Mouse (Mus musculus) right cerebral cortex, adult 2 months (tissue): ENCODE measurements around the gene Arrdc5.

Experiments used
- DNase-seq, 2 experiments: peaks; one replicate each; pipeline ENCODE4 v3.0.0; 2021 to 2022; ENCODE audit warnings: low spot score in 2 of 2

The Arrdc5 gene

DNA sequence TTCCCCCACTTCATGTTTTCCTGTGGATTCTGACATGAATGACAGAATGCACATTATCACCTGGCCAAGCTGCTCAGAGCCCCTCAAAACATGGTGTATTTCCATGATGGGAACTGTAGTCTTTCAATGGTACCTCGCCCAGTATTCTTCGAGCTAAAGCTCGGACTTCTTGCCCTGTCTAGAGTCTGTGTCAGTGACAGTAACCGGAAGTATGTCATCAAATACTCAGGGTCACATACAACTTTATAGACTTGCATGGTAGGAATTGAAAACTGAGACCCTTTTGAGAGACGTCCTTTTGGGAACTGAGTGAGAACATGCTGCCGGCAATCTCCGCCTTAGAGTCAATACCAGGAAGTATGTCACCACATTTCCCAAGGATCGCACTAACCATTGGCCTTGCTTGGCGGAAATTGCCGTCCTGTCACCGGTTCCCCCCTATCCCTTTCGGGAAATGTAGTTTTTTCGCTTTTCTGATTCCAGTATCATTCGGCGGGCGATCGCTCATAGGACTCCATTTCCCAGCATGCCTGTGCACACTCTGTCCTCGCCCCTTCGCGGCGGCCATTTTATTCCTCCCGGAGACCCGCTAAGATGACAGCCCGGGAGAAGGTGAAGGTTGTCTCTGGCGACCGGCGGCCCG, 43.7 kb downstream of the Arrdc5 start, which contains the start of gene Fem1a:
Gene Fem1a, plus strand, starts transcription at position 572 of the 643 bp plus-strand sequence.
- DNase-seq: peak; percentile 95

- DNase-seq: peak; percentile 99 to 100
Measured at GRCm38 (mm10) chr17:56255863-56256238, 44.2 kb downstream of the Arrdc5 start.

DNA sequence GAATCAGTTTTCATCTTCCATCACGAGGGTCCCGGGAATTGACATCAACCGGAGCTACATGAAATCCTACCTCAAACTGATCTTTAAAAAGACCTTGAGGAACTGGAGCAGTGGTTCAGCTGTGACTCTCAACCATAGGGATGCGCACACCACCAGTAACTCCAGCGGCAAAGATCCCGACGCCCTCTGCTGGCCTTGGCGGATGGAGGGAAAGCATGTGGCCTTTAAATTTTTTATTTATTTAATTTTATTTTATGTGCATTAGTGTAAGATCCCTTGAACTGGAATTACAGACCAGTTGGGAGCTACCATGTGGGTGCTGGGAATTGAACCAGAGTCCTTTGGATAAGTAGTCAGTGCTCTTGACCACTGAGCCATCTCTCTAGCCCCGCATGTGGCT, 44.7 kb downstream of the Arrdc5 start:
- peak; percentile 60 to 68 for DNase-seq

GRCm38 (mm10) chr17:56254695-56255094, 45.4 kb downstream of the Arrdc5 start:
- peak in 1 of 2 experiments; percentile 5 for DNase-seq

GRCm38 (mm10) chr17:56251136-56251829, 48.8 kb downstream of the Arrdc5 start:
- peak; percentile 79 to 85 for DNase-seq

DNA sequence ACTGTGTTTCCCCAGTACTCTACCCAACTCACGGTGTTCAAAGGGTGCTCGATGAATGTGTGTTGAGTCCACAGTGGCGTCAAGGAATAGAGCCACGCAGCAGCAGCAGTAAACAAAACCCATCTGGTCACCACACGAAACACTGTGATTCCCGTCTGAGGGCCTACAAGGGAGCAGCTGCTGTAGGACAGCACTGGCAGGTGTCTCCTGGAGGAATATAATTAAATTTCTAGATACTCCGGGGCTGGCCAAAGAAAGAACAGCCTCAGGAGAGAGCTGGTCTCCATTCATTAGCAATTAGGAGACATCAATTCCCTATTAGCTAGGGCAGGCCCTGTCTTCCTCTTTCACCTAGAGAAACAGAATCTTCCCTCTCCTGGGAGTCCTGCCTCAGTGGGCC, 54.5 kb downstream of the Arrdc5 start:
- no peak for DNase-seq
